Mouse (Mus musculus): ENCODE measurements around the gene Pgpep1.

- TF ChIP-seq CTCF (IDR thresholded peaks at IDR 0.05; ENCODE audit: low read depth, low read length) = no peak
- TF ChIP-seq TAL1 (conservative IDR thresholded peaks at IDR 0.05; ENCODE audit: low read depth, low read length) = no peak
- no peak for TF ChIP-seq POLR2AphosphoS5 (IDR thresholded peaks at IDR 0.05; ENCODE audit: insufficient replicate concordance, low read depth, low read length)
These were observed 24.7 kb downstream of the Pgpep1 start for GRCm38 (mm10) chr8:70635527-70635926.

All from G1E (cell line).